Mouse (Mus musculus) cerebellum, postnatal 4 days (tissue): Measurements from ENCODE around the gene Filip1.

Experiments
- DNase-seq, 2 experiments: peaks; one replicate each; pipeline ENCODE4 v3.0.0; 2022; ENCODE audit warnings: low spot score in 2 of 2, mixed read lengths in 1 of 2

The Filip1 gene

GRCm38 (mm10) chr9:79827072-79827471 lies 185.6 kb downstream of the Filip1 start:
- DNase-seq: no peak

- no peak for DNase-seq
These were observed 187.1 kb downstream of the Filip1 start for GRCm38 (mm10) chr9:79825526-79825925.

GRCm38 (mm10) chr9:79823856-79824255 lies 188.8 kb downstream of the Filip1 start:
- no peak for DNase-seq

DNA sequence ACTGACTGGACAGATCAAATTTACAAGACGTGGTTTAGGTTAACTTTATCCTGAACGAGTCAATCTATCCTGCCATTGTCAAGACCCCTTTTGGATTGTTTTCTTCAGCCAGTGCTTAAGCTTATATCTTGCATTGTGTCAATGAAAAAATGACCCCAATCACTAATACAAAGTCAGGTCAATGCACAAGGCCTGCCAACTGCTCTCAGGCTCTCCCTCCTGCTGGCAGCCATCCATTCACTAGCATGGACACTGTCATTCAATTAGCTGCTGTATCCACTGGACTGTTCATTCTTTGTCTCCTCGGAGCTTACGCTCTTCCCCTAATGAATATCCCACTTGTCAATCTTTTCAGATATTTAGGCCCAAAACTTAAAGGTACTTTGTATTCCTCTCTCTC lies 189.2 kb downstream of the Filip1 start:
- no peak for DNase-seq

DNA sequence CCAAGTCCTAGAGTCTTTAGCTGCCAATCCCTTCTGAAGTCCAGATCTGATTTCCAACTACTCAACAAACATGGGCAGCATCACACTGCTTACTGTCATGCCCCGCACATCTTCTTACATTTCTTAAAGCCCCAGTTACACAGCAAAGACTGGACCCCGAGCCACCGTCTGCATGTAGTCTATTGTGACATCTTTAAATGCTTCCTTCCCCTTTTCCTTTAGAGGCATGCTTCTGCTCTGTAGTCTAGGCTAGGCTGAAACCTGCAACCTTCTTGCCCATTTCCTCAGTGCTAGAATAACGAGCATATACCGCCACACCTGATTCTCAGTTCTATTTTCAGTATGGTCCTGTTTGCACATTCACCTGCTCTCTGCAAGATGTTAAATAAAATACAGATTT lies 196.2 kb downstream of the Filip1 start:
- DNase-seq: no peak

GRCm38 (mm10) chr9:79816013-79816412 lies 196.6 kb downstream of the Filip1 start:
- no peak for DNase-seq

GRCm38 (mm10) chr9:79814592-79814991 lies 198.1 kb downstream of the Filip1 start:
- no peak for DNase-seq

- no peak for DNase-seq
These were observed 201.4 kb downstream of the Filip1 start for GRCm38 (mm10) chr9:79810969-79811902.

DNA sequence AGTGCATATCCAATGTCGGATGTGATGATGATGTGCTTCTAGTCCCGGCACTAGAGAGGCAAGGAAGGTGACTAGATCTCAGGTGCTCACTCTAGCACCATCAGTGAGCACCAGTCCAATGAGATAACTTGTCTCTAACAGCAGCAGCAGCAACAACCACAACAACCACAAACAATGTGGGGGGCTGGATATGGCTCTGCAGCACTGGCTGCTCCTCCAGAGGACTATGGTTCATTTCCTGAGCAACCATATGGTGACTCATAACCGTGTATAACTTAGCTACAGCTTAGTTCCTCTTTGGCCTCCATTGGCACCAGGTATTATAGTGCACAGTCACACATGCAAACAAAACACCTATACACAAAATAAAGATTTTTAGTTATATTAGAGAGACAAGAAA lies 202.1 kb downstream of the Filip1 start:
- DNase-seq: no peak

DNA sequence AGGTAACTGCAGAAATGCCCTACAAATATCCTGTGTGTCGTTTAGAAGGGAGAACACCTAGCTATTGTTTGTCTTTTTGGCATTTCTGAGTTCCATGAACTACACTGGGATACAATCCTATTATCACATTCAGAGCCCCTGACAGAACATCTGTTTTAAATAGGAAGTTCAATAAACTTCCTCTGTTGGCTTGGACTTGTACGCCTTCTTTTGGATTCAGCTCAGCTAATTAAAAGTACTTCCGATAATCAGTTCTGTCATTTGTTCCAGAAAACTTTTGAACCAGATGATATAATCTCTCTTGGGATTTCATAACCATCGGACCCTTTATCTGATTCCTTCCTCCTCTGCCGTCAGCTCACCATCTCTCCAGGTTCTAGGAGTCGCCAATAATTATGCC lies 203.2 kb downstream of the Filip1 start:
- no peak for DNase-seq

GRCm38 (mm10) chr9:79807178-79807577 lies 205.5 kb downstream of the Filip1 start:
- no peak for DNase-seq

DNA sequence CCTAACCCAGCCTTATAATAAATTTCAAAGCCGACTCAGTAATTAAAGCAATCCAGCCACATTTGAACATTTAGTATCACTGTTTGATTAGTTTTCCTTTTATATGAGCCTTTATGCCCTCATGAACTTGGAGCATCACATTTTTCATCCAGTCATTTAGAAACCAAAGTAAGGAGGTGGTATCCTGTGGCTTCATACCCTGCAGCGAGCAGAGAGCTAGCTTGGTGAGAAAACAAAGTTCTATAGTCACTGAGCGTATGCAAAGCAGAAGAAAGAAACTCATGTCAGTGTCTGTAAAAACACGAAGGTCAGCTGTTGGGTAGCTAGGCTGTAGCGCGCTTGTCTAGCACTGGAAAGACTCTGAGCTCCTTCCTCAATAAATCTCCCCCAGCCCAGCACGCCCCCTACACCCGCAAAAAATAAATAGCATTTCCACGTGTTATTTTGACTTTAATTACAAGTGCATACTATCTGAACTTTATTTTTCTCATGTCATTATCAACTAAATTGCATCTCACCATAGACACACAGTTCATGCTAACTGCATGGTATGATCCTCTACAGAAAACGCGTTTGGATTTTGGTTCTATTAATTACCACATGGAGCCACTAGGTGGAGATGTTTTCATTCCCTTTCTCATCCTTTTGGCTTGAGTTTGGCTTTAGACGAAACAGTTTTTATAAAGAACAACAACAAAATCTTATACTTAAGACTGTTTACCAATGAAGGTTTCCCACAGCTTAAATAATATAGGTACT lies 206.2 kb downstream of the Filip1 start:
- DNase-seq: peak in 1 of 2 experiments; percentile 9

DNA sequence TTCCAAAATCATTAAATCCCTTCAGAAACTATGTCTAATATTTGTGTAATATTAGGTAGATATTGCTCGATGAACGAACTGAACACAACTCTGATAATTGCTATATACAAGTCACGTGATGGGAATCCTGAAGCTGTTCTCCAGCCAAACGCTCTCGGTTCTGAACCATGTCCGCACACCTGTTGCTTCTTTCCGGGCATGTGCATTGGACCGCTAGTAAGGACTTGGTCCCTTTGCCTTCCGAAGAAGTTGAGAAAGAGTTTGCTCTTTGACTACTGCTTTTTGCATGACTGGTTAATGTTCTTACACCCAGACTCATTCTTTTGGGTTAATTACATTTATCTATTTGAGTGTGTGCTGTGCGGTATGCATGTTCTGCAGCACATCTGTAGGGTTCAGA lies 207.2 kb downstream of the Filip1 start:
- no peak for DNase-seq

- DNase-seq: no peak
These were observed 216.1 kb downstream of the Filip1 start for GRCm38 (mm10) chr9:79796461-79797135.

DNA sequence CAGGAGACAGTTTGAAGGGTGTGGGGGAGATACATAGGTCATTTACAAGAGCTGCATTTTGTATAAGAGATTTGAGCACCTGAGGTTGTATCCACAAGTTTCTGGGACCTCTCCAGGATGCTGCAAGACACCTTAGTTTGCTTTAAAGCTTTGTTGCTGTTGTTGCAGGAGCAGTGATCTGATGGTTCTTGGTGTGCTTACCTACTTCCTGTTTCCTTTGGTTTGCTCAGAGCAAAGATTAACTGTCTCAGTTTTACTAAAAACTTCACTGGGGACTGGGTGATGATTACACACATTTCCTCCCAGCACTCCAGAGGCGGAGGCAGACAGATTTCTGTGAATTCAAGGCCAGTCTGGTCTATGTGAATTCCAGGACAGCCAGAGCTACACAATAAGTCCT lies 217.6 kb downstream of the Filip1 start:
- DNase-seq: no peak

GRCm38 (mm10) chr9:79792841-79793835 lies 219.5 kb downstream of the Filip1 start, which contains the start of gene Tmem30a:
Tmem30a (minus strand) TSS chr9:79793507.
- DNase-seq: peak; percentile 87 to 93

DNA sequence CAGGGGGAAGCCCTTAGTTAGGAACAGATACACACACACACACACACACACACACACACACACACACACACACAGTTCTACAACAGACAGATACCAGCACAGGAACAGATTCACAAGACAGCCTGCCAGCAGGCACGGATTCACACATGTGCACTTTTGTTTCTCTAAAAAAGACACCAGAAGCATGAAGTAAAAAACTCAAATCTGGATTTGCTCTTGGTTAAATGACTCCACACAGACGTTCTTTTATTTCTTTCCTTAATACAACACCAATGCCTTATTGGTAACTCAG lies 226.9 kb downstream of the Filip1 start:
- no peak for DNase-seq

DNA sequence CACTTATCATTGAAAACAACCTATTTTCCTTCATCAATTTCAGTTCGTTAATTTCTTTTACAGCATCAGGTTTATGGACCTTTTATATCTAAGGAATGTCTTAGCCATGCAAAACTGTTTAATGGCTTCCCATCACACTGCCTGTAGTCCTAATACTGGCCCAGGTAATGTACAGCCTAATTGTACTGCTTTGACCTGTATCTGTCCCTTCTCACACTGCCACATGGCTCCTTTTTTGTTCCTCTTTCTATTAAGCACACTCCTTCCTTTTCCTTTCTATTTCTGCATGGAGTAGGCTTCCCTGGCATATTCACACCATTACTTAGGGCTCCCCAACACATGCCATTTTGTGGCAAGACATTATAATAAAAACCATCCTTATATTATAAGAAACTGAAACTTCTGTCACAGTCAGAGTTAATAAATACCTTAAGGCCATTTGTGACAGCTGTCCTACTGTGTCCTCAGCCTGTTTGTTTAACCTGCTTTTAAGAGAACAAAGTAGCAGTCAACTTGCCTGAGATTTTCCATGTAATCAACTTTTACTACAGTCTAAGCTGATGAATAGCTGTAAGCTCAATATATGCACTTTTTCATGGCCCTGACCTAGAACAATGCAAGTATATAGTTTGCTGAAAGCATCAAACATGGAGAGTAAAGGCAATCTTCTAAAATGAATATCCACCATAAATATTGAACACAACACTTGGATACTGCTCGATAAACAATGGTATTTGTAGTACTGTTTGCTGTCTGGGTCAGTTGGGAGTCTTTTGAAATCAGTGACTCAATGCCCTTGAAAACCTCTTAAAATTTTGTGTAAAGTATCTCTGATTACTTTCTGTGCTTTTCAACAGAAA lies 227.5 kb downstream of the Filip1 start:
- no peak for DNase-seq

DNA sequence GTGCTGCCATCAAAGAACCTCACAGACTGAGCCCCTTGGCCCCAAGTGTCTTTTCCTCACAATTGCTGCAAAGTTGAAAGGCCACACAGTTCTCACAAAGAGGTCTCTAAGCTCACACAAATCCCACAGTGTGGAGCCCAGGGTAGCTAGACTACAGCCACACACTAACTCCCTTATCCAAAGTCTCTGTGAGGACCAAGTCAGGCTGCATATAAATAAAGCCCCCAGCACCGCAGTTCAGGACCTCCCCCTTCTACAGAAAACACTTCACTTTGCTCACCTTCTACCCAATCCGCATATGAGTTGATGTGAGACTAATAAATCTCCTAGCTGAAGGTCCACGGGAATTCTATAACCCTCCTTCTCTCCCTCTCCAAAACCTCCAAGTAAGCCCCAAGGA lies 228.2 kb downstream of the Filip1 start:
- no peak for DNase-seq

DNA sequence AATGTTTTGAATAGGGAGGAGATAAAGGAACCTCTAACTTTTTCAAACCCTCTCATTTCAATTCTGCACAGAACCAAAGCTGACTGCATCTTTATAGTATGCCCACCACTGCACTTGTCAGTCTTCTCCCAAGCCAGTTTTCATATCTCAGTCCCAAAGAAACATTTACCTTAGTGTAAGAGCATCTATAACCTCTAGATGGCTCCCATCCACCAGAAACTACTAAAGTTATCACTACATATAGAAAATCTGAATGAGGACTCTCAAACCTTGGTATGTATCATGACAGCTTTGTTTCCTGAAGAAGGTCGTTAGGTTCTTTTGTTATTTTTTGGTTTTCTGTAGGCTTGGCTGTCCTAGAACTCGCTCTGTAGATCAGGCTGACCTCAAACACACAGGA lies 233.3 kb downstream of the Filip1 start:
- no peak for DNase-seq
